Mouse (Mus musculus) bone marrow, adult 2 months (tissue): ENCODE data around the gene Wdr76. TPM values are rescaled to one million over a fixed set of nuclear protein-coding genes. Genes with fewer than 3 reads are reported as not detected.
"Not testable (repeated sequence)": the region's sequence is repeated elsewhere in the genome, so short reads cannot be mapped to it uniquely, and the experiment has no call there.

Source experiments
- H3K27ac ChIP-seq: fragments of 200-500 bp; 2 replicates; pipeline ENCODE4 v1.5.1; 2012; ENCODE audit warnings: low read depth, mild to moderate bottlenecking, control low read depth, inconsistent platforms, low read length; ENCODE audit not compliant: control insufficient read depth, poor library complexity, insufficient read depth
- H3K4me1 ChIP-seq: fragments of 200-500 bp; 2 replicates; pipeline ENCODE4 v1.6.1; 2011; ENCODE audit warnings: low read length; ENCODE audit not compliant: control insufficient read depth, insufficient read depth
- H3K4me3 ChIP-seq: fragments of 200-500 bp; replicated peaks from 2 replicates; pipeline ENCODE3; 2011; ENCODE audit warnings: mild to moderate bottlenecking, low read depth, low read length, control low read depth; ENCODE audit not compliant: control insufficient read depth
- CTCF ChIP-seq: fragments of 200-500 bp; IDR thresholded peaks from 2 replicates; pipeline ENCODE4 v1.5.1; 2011; ENCODE audit warnings: low read length, control low read depth; ENCODE audit not compliant: control insufficient read depth, insufficient read depth
- POLR2A ChIP-seq: fragments of 200-500 bp; IDR thresholded peaks from 2 replicates; pipeline ENCODE4 v1.6.1; 2011; ENCODE audit warnings: low read depth, mild to moderate bottlenecking, control low read depth, low read length, borderline replicate concordance; ENCODE audit not compliant: control insufficient read depth
- WGBS: fragments of 180-500 bp; shearing (Covaris S2); methylation state at CpG from one replicate; pipeline ENCODE4 v1.1.7; 2018; 5-methylcytosine and 5-hydroxymethylcytosine counted together
- polyA plus RNA-seq: library from polyadenylated mRNA; stranded (reverse); fragments of >200 nt; gene quantifications from 2 replicates; pipeline ENCODE4 v1.2.4, GENCODE M21; 2011; ENCODE audit warnings: low replicate concordance; ENCODE audit not compliant: missing spikeins, insufficient read depth, insufficient read length

Gene Wdr76
- polyA plus RNA-seq, 1 experiment: 15.0 TPM

GRCm38 (mm10) chr2:121480498-121480897, 26.0 kb upstream of the Wdr76 start:
- Histone ChIP-seq H3K4me1 (no peaks in the 10 kb centered on the region), H3K4me3 (no peak overlapping the region), H3K27ac (no peak overlapping the region)
- 44% methylated on average over 3 of the region's 3 CpGs for WGBS
- TF ChIP-seq POLR2A (no peak), CTCF (peak; percentile 80)

GRCm38 (mm10) chr2:121480916-121481315, 25.6 kb upstream of the Wdr76 start:
- 84% methylated on average over 13 of the region's 13 CpGs for WGBS
- not testable (repeated sequence) for H3K27ac ChIP-seq, H3K4me3 ChIP-seq, H3K4me1 ChIP-seq

- Histone ChIP-seq H3K4me3 (no peak overlapping the region), H3K27ac (no peak overlapping the region), H3K4me1 (no peaks in the 10 kb centered on the region)
- TF ChIP-seq POLR2A (no peak), CTCF (no peak)
- WGBS: 81% methylated on average over 8 of the region's 8 CpGs
Measured at GRCm38 (mm10) chr2:121483576-121483975, 22.9 kb upstream of the Wdr76 start.

- H3K27ac ChIP-seq, H3K4me1 ChIP-seq, H3K4me3 ChIP-seq: not testable (repeated sequence)
- 75% methylated on average over 2 of the region's 2 CpGs for WGBS
Measured at GRCm38 (mm10) chr2:121484403-121484802, 22.1 kb upstream of the Wdr76 start.

- H3K4me3 ChIP-seq, H3K27ac ChIP-seq, H3K4me1 ChIP-seq: not testable (repeated sequence)
- 73% methylated on average over 3 of the region's 6 CpGs for WGBS
Measured at GRCm38 (mm10) chr2:121501550-121501949, 5.0 kb upstream of the Wdr76 start.

GRCm38 (mm10) chr2:121507173-121507950, 839 bp downstream of the Wdr76 start:
- H3K27ac ChIP-seq: no peak overlapping the region
- 5% methylated on average over 12 of the region's 12 CpGs for WGBS

GRCm38 (mm10) chr2:121507951-121508330, 1.4 kb downstream of the Wdr76 start:
- peak overlapping the region; percentile 2 for H3K4me3 ChIP-seq
- no peaks in the 10 kb centered on the region; the same call in 1 of the 2 replicates for H3K4me1 ChIP-seq
- no peak overlapping the region for H3K27ac ChIP-seq
- TF ChIP-seq CTCF (no peak), POLR2A (no peak)
- WGBS: 79% methylated on average over 2 of the region's 2 CpGs

More at GRCm38 (mm10) chr2:121507173-121507950, 839 bp downstream of the Wdr76 start:
- H3K4me3 ChIP-seq: peak overlapping the region; percentile 70
- no peak for TF ChIP-seq POLR2A
- no peak for TF ChIP-seq CTCF
- H3K4me1 ChIP-seq: no peaks in the 10 kb centered on the region; the same call in 1 of the 2 replicates

- TF ChIP-seq POLR2A (no peak), CTCF (no peak)
- H3K27ac ChIP-seq: no peak overlapping the region
- peak overlapping the region; percentile 48 for H3K4me3 ChIP-seq
- WGBS: 57% methylated on average over 16 of the region's 16 CpGs
- no peaks in the 10 kb centered on the region; the same call in 1 of the 2 replicates for H3K4me1 ChIP-seq
Measured at GRCm38 (mm10) chr2:121509584-121509983, 3.1 kb downstream of the Wdr76 start.

GRCm38 (mm10) chr2:121511401-121511800, 4.9 kb downstream of the Wdr76 start:
- Histone ChIP-seq H3K4me3 (no peak overlapping the region), H3K4me1 (no peaks in the 10 kb centered on the region; the same call in 1 of the 2 replicates), H3K27ac (no peak overlapping the region)
- 85% methylated on average over 8 of the region's 8 CpGs for WGBS
- TF ChIP-seq CTCF (no peak), POLR2A (no peak)

GRCm38 (mm10) chr2:121512991-121513765, 6.7 kb downstream of the Wdr76 start:
- WGBS: 89% methylated on average over 5 of the region's 5 CpGs
- not testable (repeated sequence) for H3K27ac ChIP-seq, H3K4me3 ChIP-seq, H3K4me1 ChIP-seq
